Mouse (Mus musculus) fibroblast of lung, adult 2 months (primary cell): ENCODE data around the gene Tmem212.

Source experiments
- DNase-seq: peaks from one replicate; pipeline ENCODE4 v3.0.0-alpha.2; 2011; ENCODE audit warnings: low read depth

The Tmem212 gene

GRCm38 (mm10) chr3:27843266-27843665 is 52.9 kb downstream of the Tmem212 start:
- DNase-seq = no peak

DNA sequence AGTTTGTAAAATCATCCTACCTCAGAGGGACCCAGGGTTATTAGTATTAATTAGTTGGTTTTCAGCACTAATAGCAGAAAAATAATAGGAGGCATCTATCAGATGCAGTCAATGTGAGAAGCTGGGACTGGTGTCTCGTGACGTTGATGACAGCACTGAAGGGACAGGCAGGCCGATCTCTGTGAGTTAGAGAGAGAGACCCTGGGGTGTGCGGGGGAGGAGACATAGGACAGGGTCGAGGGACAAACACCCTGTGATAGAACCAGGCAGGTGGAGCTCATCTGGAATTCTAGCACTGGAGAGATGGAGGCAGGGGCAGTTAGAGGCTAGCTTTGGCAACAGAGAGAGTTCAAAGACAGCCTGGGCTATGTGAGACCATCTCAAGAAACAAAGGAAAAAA is 53.3 kb downstream of the Tmem212 start:
- DNase-seq = no peak

GRCm38 (mm10) chr3:27840311-27840710 is 55.9 kb downstream of the Tmem212 start:
- no peak for DNase-seq

- no peak for DNase-seq
These were observed 56.4 kb downstream of the Tmem212 start for GRCm38 (mm10) chr3:27839795-27840194.

GRCm38 (mm10) chr3:27839231-27839630 is 56.9 kb downstream of the Tmem212 start:
- DNase-seq = no peak

DNA sequence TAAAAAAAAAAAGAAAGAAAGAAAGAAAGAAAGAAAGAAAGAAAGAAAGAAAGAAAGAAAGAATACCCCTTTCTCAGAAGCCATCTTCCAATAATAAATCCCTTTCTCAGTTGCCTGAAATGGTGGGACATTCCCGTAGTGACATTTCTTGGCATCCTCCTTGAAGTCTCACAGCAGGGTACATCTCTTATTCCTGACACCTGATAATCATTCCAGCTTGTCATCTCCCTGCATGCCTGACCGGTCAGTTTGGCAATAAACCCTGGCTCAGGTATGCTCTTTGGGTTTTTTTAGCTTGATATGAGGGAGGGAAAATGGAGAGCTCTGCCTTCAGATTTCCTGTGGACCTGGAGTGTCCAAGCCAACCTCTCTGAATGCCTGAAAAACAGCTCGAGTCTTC is 59.9 kb downstream of the Tmem212 start:
- no peak for DNase-seq

GRCm38 (mm10) chr3:27835786-27836185 is 60.4 kb downstream of the Tmem212 start:
- no peak for DNase-seq

DNA sequence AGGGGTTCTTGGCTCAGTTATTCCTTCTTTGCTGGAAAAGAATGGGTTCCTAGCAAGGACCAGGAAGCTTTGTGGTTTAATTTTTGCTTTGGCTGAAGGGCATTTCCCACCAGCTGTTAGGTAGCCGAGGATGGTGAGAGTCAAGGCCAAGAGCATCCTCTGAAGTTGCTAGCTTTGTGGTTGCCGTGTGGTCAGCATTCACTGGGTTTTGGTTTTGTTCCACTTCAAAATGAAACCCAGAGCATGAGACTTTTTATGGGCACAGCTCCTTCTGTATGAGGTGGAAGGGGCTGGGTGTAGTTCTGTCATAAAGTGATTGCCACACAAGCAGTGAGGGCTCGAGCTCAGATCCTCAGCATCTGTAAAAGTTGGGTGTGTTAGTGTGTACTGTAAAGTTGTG is 67.4 kb downstream of the Tmem212 start:
- DNase-seq = peak; percentile 46

- DNase-seq = no peak
These were observed 68.9 kb downstream of the Tmem212 start for GRCm38 (mm10) chr3:27827236-27827635.

GRCm38 (mm10) chr3:27825985-27826384 is 70.2 kb downstream of the Tmem212 start:
- DNase-seq = no peak
